Mouse (Mus musculus) lung, postnatal 0 days (tissue): ENCODE measurements around the gene Blcap.

Experiments
- CTCF ChIP-seq: IDR thresholded peaks from 2 replicates; pipeline ENCODE4 v1.5.1; 2016; ENCODE audit warnings: antibody characterized with exemption, mild to moderate bottlenecking
- EP300 ChIP-seq: IDR thresholded peaks from 2 replicates; pipeline ENCODE4 v1.6.1; 2016; ENCODE audit warnings: antibody characterized with exemption, mild to moderate bottlenecking, control low read depth

GRCm38 (mm10) chr2:157512859-157513258 is 58.2 kb downstream of the Blcap start:
- TF ChIP-seq CTCF (no peak), EP300 (no peak)
